Mouse (Mus musculus): ENCODE results near the gene Fbxl16. TPM values are rescaled to one million over a fixed set of nuclear protein-coding genes. Genes with fewer than 3 reads are reported as not detected.

The Fbxl16 gene
- polyA plus RNA-seq, 1 experiment: 6.0 TPM

- no peak overlapping the region for H3ac ChIP-seq (ENCODE audit: control insufficient read depth, insufficient read length)
- no peak overlapping the region for H3K4me2 ChIP-seq (ENCODE audit: low read depth)
- H3K36me3 ChIP-seq (ENCODE audit: control insufficient read depth, insufficient read depth): peaks cover 1% of the 10 kb centered on the region
- TF ChIP-seq TCF3 (IDR thresholded peaks at IDR 0.05; ENCODE audit: insufficient read length, low read depth): no peak
- no peak for TF ChIP-seq SRF (IDR thresholded peaks at IDR 0.05; ENCODE audit: control insufficient read depth, insufficient read length, low read depth)
- TF ChIP-seq POLR2AphosphoS2 (IDR thresholded peaks at IDR 0.05; ENCODE audit: insufficient read length, low read depth): peak; percentile 58
- TF ChIP-seq REST (IDR thresholded peaks at IDR 0.05; ENCODE audit: insufficient read depth, insufficient read length): no peak
- TF ChIP-seq MYOD1 (IDR thresholded peaks at IDR 0.05; ENCODE audit: control insufficient read depth in 1 of 3, insufficient read length in 2 of 3, low read depth in 2 of 3): no peak
- no peak for TF ChIP-seq E2F4 (IDR thresholded peaks at IDR 0.05; ENCODE audit: insufficient read depth)
- no peak for TF ChIP-seq MAX (IDR thresholded peaks at IDR 0.05; ENCODE audit: low read depth)
- TF ChIP-seq POLR2A (IDR thresholded peaks at IDR 0.05; ENCODE audit: insufficient read length, low read depth): no peak
- no peaks in the 10 kb centered on the region for H3K27me3 ChIP-seq (ENCODE audit: control insufficient read depth, insufficient read depth, insufficient read length)
- H3K4me3 ChIP-seq: no peak overlapping the region
- H3K79me2 ChIP-seq (ENCODE audit: control insufficient read depth, insufficient read depth): no peaks in the 10 kb centered on the region
Measured at GRCm38 (mm10) chr17:25786781-25787504, 21.9 kb upstream of the Fbxl16 start.

DNA sequence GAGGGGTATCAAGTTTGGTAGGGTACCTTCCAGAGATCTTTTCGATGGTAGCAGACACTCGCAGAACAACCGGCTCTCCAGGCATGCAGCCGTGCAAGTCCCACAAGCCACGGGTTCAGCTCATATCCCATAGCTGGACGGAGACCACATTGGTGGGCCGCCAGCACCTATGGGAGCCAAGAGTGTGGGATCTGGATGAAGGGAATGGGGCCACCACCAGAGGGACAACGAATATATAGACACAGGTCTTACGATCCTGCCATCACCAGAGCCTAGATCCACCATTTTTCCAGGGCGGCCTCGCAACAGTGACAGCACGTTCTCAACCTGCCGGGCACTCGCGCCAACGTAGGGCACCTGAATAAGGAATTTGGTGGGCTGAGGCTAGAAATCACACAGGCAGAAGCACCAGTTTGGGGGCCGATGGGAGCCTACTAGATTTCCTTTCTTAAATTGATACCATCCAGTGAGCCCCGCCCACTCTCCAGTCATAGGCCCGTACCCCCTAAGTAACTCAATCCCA is 17.5 kb upstream of the Fbxl16 start:
- H3K27me3 ChIP-seq (ENCODE audit: control insufficient read depth, insufficient read depth, insufficient read length): no peaks in the 10 kb centered on the region
- peak overlapping the region; percentile 90 for H3K4me2 ChIP-seq (ENCODE audit: low read depth)
- TF ChIP-seq POLR2AphosphoS2 (IDR thresholded peaks at IDR 0.05; ENCODE audit: insufficient read length, low read depth) (peak; percentile 12), E2F4 (IDR thresholded peaks at IDR 0.05; ENCODE audit: insufficient read depth) (no peak)
- peak overlapping the region; percentile 19 for H3ac ChIP-seq (ENCODE audit: control insufficient read depth, insufficient read length)
- H3K79me2 ChIP-seq (ENCODE audit: control insufficient read depth, insufficient read depth): no peaks in the 10 kb centered on the region
- H3K36me3 ChIP-seq (ENCODE audit: control insufficient read depth, insufficient read depth): no peaks in the 10 kb centered on the region
- peak overlapping the region; percentile 65 for H3K4me3 ChIP-seq

DNA sequence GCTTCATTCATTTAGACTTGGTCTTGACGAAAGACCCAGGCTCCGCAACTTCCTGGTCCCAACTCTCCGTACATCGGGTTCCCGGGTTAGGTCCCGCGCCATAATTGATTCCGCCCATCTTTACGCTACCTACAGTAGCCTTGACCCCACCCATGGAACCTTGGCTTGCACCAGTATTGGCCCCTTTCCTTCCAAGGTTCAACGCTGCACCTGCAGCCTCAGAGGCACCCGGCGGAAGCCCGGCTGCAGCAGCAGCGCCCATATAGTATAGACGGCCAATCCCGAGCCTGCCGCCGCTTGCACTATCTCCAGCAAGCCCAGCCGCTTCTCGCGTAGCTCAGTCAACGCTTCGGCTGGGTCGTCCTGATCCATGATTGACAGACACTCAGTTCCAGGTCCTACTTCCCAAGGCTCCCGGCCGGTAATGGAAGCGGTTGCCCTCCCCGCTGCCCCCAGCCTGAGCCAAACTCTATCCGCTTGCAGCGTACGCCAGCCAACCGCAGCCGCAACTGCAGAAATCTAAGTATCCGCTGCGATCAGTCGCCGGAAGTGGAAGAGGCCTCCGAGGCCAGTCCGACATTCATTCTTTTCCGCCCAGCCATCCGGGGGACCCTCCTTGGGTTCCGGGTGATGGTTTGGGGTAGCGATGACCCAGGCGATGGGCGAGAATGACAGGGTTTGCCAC is 16.9 kb upstream of the Fbxl16 start:
- TF ChIP-seq USF1 (IDR thresholded peaks at IDR 0.05; ENCODE audit: low read depth) (no peak), MYOG (IDR thresholded peaks at IDR 0.05; ENCODE audit: control insufficient read depth in 1 of 3, insufficient read depth in 1 of 3, insufficient read length in 2 of 3, low read depth in 2 of 3) (peak in 1 of 3 experiments; percentile 16), POLR2A (IDR thresholded peaks at IDR 0.05; ENCODE audit: insufficient read length, low read depth) (peak; percentile 85), POLR2AphosphoS2 (IDR thresholded peaks at IDR 0.05; ENCODE audit: insufficient read length, low read depth) (peak; percentile 91), TCF3 (IDR thresholded peaks at IDR 0.05; ENCODE audit: insufficient read length, low read depth) (no peak)

DNA sequence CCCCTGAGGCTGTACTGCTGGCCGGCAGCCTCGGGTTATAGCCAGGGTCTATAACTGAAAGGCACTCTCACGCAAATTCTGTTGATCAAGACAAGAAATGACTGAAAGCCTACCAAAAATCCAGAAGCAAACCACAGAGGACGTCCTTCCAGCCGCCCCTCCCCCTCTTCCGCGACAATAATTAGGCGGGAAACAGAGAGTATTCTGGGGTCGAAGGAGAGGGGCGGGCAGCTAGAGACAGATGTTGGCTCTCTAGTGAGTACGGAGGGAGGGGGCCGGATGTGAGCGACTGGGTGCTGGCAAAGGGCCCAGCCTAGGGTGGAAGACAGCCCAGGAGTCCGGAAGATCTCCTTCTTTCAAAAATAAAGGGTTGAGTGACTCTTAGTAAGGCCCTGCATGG is 16.3 kb upstream of the Fbxl16 start, which contains the start of gene Fam173a:
Fam173a (minus strand) TSS at position 287 of the 400 bp plus-strand sequence.
- peak within 1 kb of the TSS; percentile 90 for H3K4me2 ChIP-seq (ENCODE audit: low read depth)
- peak within 1 kb of the TSS; percentile 65 for H3K4me3 ChIP-seq
- peak within 1 kb of the TSS; percentile 19 for H3ac ChIP-seq (ENCODE audit: control insufficient read depth, insufficient read length)
- H3K27me3 ChIP-seq (ENCODE audit: control insufficient read depth, insufficient read depth, insufficient read length): no peaks in the 10 kb centered on the region
- H3K36me3 ChIP-seq (ENCODE audit: control insufficient read depth, insufficient read depth): no peaks in the 10 kb centered on the region
- TF ChIP-seq TCF3 (IDR thresholded peaks at IDR 0.05; ENCODE audit: insufficient read length, low read depth): no peak
- TF ChIP-seq POLR2AphosphoS2 (IDR thresholded peaks at IDR 0.05; ENCODE audit: insufficient read length, low read depth): no peak
- TF ChIP-seq SRF (IDR thresholded peaks at IDR 0.05; ENCODE audit: control insufficient read depth, insufficient read length, low read depth): no peak
- no peaks in the 10 kb centered on the region for H3K79me2 ChIP-seq (ENCODE audit: control insufficient read depth, insufficient read depth)

More for the DNA sequence above, 16.9 kb upstream of the Fbxl16 start:
- peak overlapping the region; percentile 65 for H3K4me3 ChIP-seq
- H3K4me2 ChIP-seq (ENCODE audit: low read depth): peak overlapping the region; percentile 90
- no peaks in the 10 kb centered on the region for H3K79me2 ChIP-seq (ENCODE audit: control insufficient read depth, insufficient read depth)
- H3ac ChIP-seq (ENCODE audit: control insufficient read depth, insufficient read length): peak overlapping the region; percentile 19
- no peaks in the 10 kb centered on the region for H3K27me3 ChIP-seq (ENCODE audit: control insufficient read depth, insufficient read depth, insufficient read length)
- no peaks in the 10 kb centered on the region for H3K36me3 ChIP-seq (ENCODE audit: control insufficient read depth, insufficient read depth)

DNA sequence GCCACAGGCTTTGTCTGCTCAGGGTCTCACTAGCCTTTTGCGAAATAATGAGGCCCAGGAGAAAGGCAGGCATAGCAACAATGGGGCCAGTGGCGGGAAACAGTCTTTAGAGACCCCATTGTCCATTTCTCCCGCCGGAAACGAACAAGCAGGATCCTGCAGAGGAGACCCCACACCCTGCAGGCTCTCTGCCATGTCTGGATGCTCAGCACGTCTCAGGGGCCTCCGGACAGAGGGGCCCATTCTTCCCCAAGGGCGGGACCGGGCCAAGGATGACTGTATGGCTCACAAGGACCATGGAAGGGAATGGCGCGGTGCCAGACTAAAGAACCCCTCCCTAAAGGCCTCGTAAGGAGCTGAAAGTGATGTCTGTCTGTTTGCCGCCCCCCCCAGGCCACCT is 14.7 kb upstream of the Fbxl16 start:
- H3K36me3 ChIP-seq (ENCODE audit: control insufficient read depth, insufficient read depth): no peaks in the 10 kb centered on the region
- H3K79me2 ChIP-seq (ENCODE audit: control insufficient read depth, insufficient read depth): no peaks in the 10 kb centered on the region
- no peak overlapping the region for H3ac ChIP-seq (ENCODE audit: control insufficient read depth, insufficient read length)
- H3K27me3 ChIP-seq (ENCODE audit: control insufficient read depth, insufficient read depth, insufficient read length): no peaks in the 10 kb centered on the region
- no peak overlapping the region for H3K4me3 ChIP-seq
- H3K4me2 ChIP-seq (ENCODE audit: low read depth): no peak overlapping the region
- no peak for TF ChIP-seq POLR2AphosphoS2 (IDR thresholded peaks at IDR 0.05; ENCODE audit: insufficient read length, low read depth)
- no peak for TF ChIP-seq SRF (IDR thresholded peaks at IDR 0.05; ENCODE audit: control insufficient read depth, insufficient read length, low read depth)
- TF ChIP-seq MAX (IDR thresholded peaks at IDR 0.05; ENCODE audit: low read depth): no peak
- no peak for TF ChIP-seq MYOG (IDR thresholded peaks at IDR 0.05; ENCODE audit: control insufficient read depth in 1 of 3, insufficient read depth in 1 of 3, insufficient read length in 2 of 3, low read depth in 2 of 3)
- TF ChIP-seq TCF12 (IDR thresholded peaks at IDR 0.05; ENCODE audit: insufficient read depth, poor library complexity, severe bottlenecking): no peak
- no peak for TF ChIP-seq CEBPB (IDR thresholded peaks at IDR 0.05; ENCODE audit: insufficient read depth, poor library complexity, severe bottlenecking)

Measured in myocyte (in vitro differentiated cells).